Mouse (Mus musculus) E14TG2a.4 (cell line): ENCODE data around the gene Lrrc47.

Experiments used
- CTCF ChIP-seq: conservative IDR thresholded peaks from 2 replicates; pipeline ENCODE4 v1.5.1; 2014; ENCODE audit warnings: low read length
- POU5F1 ChIP-seq: IDR thresholded peaks from 2 replicates; pipeline ENCODE4 v1.6.1; 2014; ENCODE audit warnings: low read length, borderline replicate concordance

DNA sequence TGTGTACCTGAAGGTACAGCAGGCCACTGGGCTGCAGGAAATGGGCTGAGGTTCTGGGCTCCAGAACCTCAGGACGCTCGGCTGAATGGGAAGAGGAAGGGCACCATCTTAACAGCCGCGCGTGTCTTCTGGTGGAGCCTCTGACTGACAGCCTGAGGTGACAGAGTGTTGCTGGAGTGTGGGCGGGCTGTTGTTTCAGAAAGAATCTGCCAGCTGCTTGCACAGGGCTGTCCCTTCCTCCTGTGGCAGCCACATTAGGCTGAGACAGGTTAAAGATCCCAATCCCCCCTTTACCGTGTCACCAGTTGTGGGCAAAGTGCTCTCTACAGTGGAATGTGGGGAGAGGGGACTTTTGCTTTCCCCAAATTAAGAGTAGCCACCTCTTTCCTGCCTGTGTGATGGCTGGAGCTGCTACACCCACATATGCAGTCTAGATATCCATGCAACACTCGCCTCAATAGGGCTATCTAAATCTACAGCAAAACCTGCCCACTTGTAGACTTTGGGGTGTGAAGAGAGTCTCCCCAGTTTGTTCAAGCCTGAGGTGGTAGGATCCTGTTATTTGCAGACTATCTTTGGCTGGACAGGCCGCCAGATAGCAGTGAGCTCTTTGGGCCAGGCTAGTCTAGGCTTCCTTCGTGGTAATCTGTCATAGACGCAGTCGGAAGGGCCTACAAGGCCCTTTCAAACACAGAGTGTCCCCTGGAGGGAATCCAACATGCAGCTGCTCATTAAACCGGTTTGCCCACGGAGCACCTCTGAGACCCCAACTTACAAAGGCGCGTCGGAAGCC is 13.4 kb downstream of the Lrrc47 start:
- no peak for TF ChIP-seq CTCF
- TF ChIP-seq POU5F1: no peak
